Mouse (Mus musculus): ENCODE results near the gene Mgat1. TPM values are rescaled to one million over a fixed set of nuclear protein-coding genes. Genes with fewer than 3 reads are reported as not detected.
"Not testable (repeated sequence)": the region's sequence is repeated elsewhere in the genome, so short reads cannot be mapped to it uniquely, and the experiment has no call there.

Mgat1 gene
- polyA plus RNA-seq, 2 experiments: 64.7 to 83.7 TPM

DNA sequence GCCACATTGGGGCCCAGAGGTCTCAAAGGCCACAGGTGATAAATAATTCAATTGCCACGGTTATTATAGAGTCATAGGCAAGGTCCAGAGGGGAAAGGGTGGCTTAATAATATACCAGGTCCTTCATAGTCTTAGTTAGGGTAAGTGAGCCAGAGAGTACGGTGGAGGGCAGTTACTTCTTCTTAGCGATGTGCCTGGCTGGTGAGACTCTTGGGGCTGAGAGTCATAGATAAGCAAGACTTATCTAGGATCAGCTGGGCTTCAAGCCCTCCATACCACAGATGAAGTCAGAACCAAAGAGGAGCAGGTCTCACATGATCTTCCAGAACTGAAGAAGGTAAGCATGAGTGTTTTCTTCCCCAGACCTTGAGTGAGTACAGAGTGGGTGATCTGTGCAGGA lies 34.2 kb downstream of the Mgat1 start, which contains the start of gene Olfr1393:
Gene Olfr1393, plus strand, starts transcription at position 83 of the 400 bp plus-strand sequence.
- H3K9ac ChIP-seq (ENCODE audit: low read depth, low read length, severe bottlenecking): no peak within 1 kb of the TSS
- WGBS: 84% methylated on average over 3 of the region's 3 CpGs

GRCm38 (mm10) chr11:49284982-49285381 lies 41.0 kb downstream of the Mgat1 start, which contains the start of gene Olfr1392:
Olfr1392 (plus strand) TSS chr11:49285282.
- not testable (repeated sequence) for H3K36me3 ChIP-seq (ENCODE audit: control insufficient read depth, insufficient read depth, low read length); H3K4me3 ChIP-seq (replicated peaks; ENCODE audit: low read length); H3K4me2 ChIP-seq (replicated peaks; ENCODE audit: low read depth, low read length, severe bottlenecking); ATAC-seq (ENCODE audit: low FRiP score, low read depth); H3K4me1 ChIP-seq (ENCODE audit: control insufficient read depth, insufficient read depth, low read length); H3K9ac ChIP-seq (ENCODE audit: low read depth, low read length, severe bottlenecking); H3K27ac ChIP-seq (replicated peaks; ENCODE audit: low read depth, low read length); H3K9me3 ChIP-seq (ENCODE audit: control insufficient read depth, low read length); DNase-seq (ENCODE audit: low spot score); H3K27me3 ChIP-seq (ENCODE audit: control insufficient read depth, insufficient read depth, low read length)
- 53% methylated on average over 1 of the region's 1 CpGs for WGBS

More for the DNA sequence above, 34.2 kb downstream of the Mgat1 start, which contains the start of gene Olfr1393:
- Histone ChIP-seq H3K9me3 (ENCODE audit: control insufficient read depth, low read length) (no peaks in the 10 kb centered on the region), H3K4me3 (replicated peaks; ENCODE audit: low read length) (no peak within 1 kb of the TSS), H3K4me2 (replicated peaks; ENCODE audit: low read depth, low read length, severe bottlenecking) (no peak within 1 kb of the TSS), H3K27ac (replicated peaks; ENCODE audit: low read depth, low read length) (no peak within 1 kb of the TSS), H3K27me3 (ENCODE audit: control insufficient read depth, insufficient read depth, low read length) (no peaks in the 10 kb centered on the region), H3K4me1 (ENCODE audit: control insufficient read depth, insufficient read depth, low read length) (no peaks in the 10 kb centered on the region), H3K36me3 (ENCODE audit: control insufficient read depth, insufficient read depth, low read length) (no peaks in the 10 kb centered on the region)
- no peak for TF ChIP-seq POLR2A (IDR thresholded peaks at IDR 0.05; ENCODE audit: borderline replicate concordance, extremely low read depth, insufficient read depth, insufficient read length)
- ATAC-seq (ENCODE audit: low FRiP score, low read depth) (no peak), DNase-seq (ENCODE audit: low spot score) (no peak)

DNA sequence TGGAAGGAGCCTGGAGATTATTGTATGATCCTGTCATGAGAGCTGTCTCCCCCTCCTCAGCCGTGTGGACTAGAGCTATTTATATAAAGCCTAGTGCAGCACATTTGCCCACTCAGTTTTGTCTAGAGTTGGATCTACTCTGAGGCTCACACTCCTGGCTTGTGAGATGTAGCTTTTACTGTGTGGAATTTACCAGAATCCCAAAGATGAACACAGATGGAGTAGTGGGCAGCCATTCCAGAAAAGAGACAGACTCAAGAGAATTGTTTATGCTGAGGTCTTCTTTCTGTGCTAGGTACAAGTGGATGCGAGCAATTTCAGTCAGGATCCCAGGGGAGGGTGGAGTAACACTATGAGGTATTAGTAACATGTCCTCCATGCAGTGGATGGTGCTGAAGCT lies 43.3 kb downstream of the Mgat1 start:
- DNase-seq (ENCODE audit: low spot score): no peak
- Histone ChIP-seq H3K4me2 (replicated peaks; ENCODE audit: low read depth, low read length, severe bottlenecking) (no peak overlapping the region), H3K27ac (replicated peaks; ENCODE audit: low read depth, low read length) (no peak overlapping the region), H3K9ac (ENCODE audit: low read depth, low read length, severe bottlenecking) (no peak overlapping the region), H3K4me1 (ENCODE audit: control insufficient read depth, insufficient read depth, low read length) (no peaks in the 10 kb centered on the region), H3K4me3 (replicated peaks; ENCODE audit: low read length) (no peak overlapping the region), H3K27me3 (ENCODE audit: control insufficient read depth, insufficient read depth, low read length) (no peaks in the 10 kb centered on the region), H3K9me3 (ENCODE audit: control insufficient read depth, low read length) (no peaks in the 10 kb centered on the region), H3K36me3 (ENCODE audit: control insufficient read depth, insufficient read depth, low read length) (no peaks in the 10 kb centered on the region)
- 74% methylated on average over 2 of the region's 2 CpGs for WGBS
- no peak for ATAC-seq (ENCODE audit: low FRiP score, low read depth)
- TF ChIP-seq POLR2A (IDR thresholded peaks at IDR 0.05; ENCODE audit: borderline replicate concordance, extremely low read depth, insufficient read depth, insufficient read length): no peak

GRCm38 (mm10) chr11:49292777-49293176 lies 48.8 kb downstream of the Mgat1 start:
- 79% methylated on average over 3 of the region's 3 CpGs for WGBS
- no peaks in the 10 kb centered on the region for H3K9me3 ChIP-seq (ENCODE audit: control insufficient read depth, low read length)

GRCm38 (mm10) chr11:49304441-49304840 lies 60.5 kb downstream of the Mgat1 start, which contains the start of gene Olfr10:
Olfr10 (plus strand) TSS chr11:49304741.
- no peak within 1 kb of the TSS for H3K4me2 ChIP-seq (replicated peaks; ENCODE audit: low read depth, low read length, severe bottlenecking)
- no peaks in the 10 kb centered on the region for H3K9me3 ChIP-seq (ENCODE audit: control insufficient read depth, low read length)
- no peaks in the 10 kb centered on the region for H3K27me3 ChIP-seq (ENCODE audit: control insufficient read depth, insufficient read depth, low read length)
- no peaks in the 10 kb centered on the region for H3K4me1 ChIP-seq (ENCODE audit: control insufficient read depth, insufficient read depth, low read length)
- no peak within 1 kb of the TSS for H3K4me3 ChIP-seq (replicated peaks; ENCODE audit: low read length)
- ATAC-seq (ENCODE audit: low FRiP score, low read depth) (no peak), DNase-seq (ENCODE audit: low spot score) (no peak)
- H3K9ac ChIP-seq (ENCODE audit: low read depth, low read length, severe bottlenecking): no peak within 1 kb of the TSS
- TF ChIP-seq POLR2A (IDR thresholded peaks at IDR 0.05; ENCODE audit: borderline replicate concordance, extremely low read depth, insufficient read depth, insufficient read length): no peak
- no peak within 1 kb of the TSS for H3K27ac ChIP-seq (replicated peaks; ENCODE audit: low read depth, low read length)
- no peaks in the 10 kb centered on the region for H3K36me3 ChIP-seq (ENCODE audit: control insufficient read depth, insufficient read depth, low read length)

More at GRCm38 (mm10) chr11:49292777-49293176, 48.8 kb downstream of the Mgat1 start:
- Histone ChIP-seq H3K36me3 (ENCODE audit: control insufficient read depth, insufficient read depth, low read length) (no peaks in the 10 kb centered on the region), H3K4me2 (replicated peaks; ENCODE audit: low read depth, low read length, severe bottlenecking) (no peak overlapping the region), H3K9ac (ENCODE audit: low read depth, low read length, severe bottlenecking) (no peak overlapping the region), H3K27me3 (ENCODE audit: control insufficient read depth, insufficient read depth, low read length) (no peaks in the 10 kb centered on the region), H3K4me3 (replicated peaks; ENCODE audit: low read length) (no peak overlapping the region), H3K4me1 (ENCODE audit: control insufficient read depth, insufficient read depth, low read length) (no peaks in the 10 kb centered on the region), H3K27ac (replicated peaks; ENCODE audit: low read depth, low read length) (no peak overlapping the region)
- ATAC-seq (ENCODE audit: low FRiP score, low read depth) (no peak), DNase-seq (ENCODE audit: low spot score) (no peak)
- no peak for TF ChIP-seq POLR2A (IDR thresholded peaks at IDR 0.05; ENCODE audit: borderline replicate concordance, extremely low read depth, insufficient read depth, insufficient read length)

- not testable (repeated sequence) for ATAC-seq (ENCODE audit: low FRiP score, low read depth); H3K9me3 ChIP-seq (ENCODE audit: control insufficient read depth, low read length); H3K27me3 ChIP-seq (ENCODE audit: control insufficient read depth, insufficient read depth, low read length); DNase-seq (ENCODE audit: low spot score); H3K27ac ChIP-seq (replicated peaks; ENCODE audit: low read depth, low read length); H3K4me2 ChIP-seq (replicated peaks; ENCODE audit: low read depth, low read length, severe bottlenecking); H3K4me1 ChIP-seq (ENCODE audit: control insufficient read depth, insufficient read depth, low read length); H3K9ac ChIP-seq (ENCODE audit: low read depth, low read length, severe bottlenecking); H3K4me3 ChIP-seq (replicated peaks; ENCODE audit: low read length); H3K36me3 ChIP-seq (ENCODE audit: control insufficient read depth, insufficient read depth, low read length)
- WGBS: 85% methylated on average over 5 of the region's 5 CpGs
Measured at GRCm38 (mm10) chr11:49308547-49308946, 64.6 kb downstream of the Mgat1 start.

Other genes starting within 250 kb of the Mgat1 start
- 0.24 and 0.50 TPM in 2 replicates for gene 9930111J21Rik2, start 192.9 kb upstream of the Mgat1 start, polyA plus RNA-seq (2012; rRNA removed)
- gene 9930111J21Rik2, start 192.9 kb upstream of the Mgat1 start, polyA plus RNA-seq (2014; fragmentation: Nextera tagmentation; extraction: Ambion mirVana): 0.12 and 0.64 TPM in 2 replicates
- 0.09 and 0.12 TPM in 2 replicates for gene Tgtp2, start 180.0 kb upstream of the Mgat1 start, polyA plus RNA-seq (2012; rRNA removed)
- 0.18 and 0.33 TPM in 2 replicates for gene Tgtp2, start 180.0 kb upstream of the Mgat1 start, polyA plus RNA-seq (2014; fragmentation: Nextera tagmentation; extraction: Ambion mirVana)
- gene Ifi47, start 167.6 kb upstream of the Mgat1 start, polyA plus RNA-seq (2012; rRNA removed): 0.83 and 1.0 TPM in 2 replicates
- gene Ifi47, start 167.6 kb upstream of the Mgat1 start, polyA plus RNA-seq (2014; fragmentation: Nextera tagmentation; extraction: Ambion mirVana): 0.72 and 1.2 TPM in 2 replicates
- 0.10 and 0.14 TPM in 2 replicates for gene Olfr1396, start 129.3 kb upstream of the Mgat1 start, polyA plus RNA-seq (2012; rRNA removed)
- 0.11 TPM in 1 of 2 replicates, not detected in the other for gene Olfr1396, start 129.3 kb upstream of the Mgat1 start, polyA plus RNA-seq (2014; fragmentation: Nextera tagmentation; extraction: Ambion mirVana)
- gene Olfr1395, start 101.9 kb upstream of the Mgat1 start, polyA plus RNA-seq (2012; rRNA removed): not detected in 2 replicates
- gene Olfr1395, start 101.9 kb upstream of the Mgat1 start, polyA plus RNA-seq (2014; fragmentation: Nextera tagmentation; extraction: Ambion mirVana): not detected in 2 replicates
- gene Olfr1394, start 89.8 kb upstream of the Mgat1 start, polyA plus RNA-seq (2012; rRNA removed): not detected in 2 replicates
- gene Olfr1394, start 89.8 kb upstream of the Mgat1 start, polyA plus RNA-seq (2014; fragmentation: Nextera tagmentation; extraction: Ambion mirVana): not detected in 2 replicates
- 2.0 and 2.2 TPM in 2 replicates for gene Btnl9, start 57.0 kb upstream of the Mgat1 start, polyA plus RNA-seq (2012; rRNA removed)
- 0.58 and 1.7 TPM in 2 replicates for gene Btnl9, start 57.0 kb upstream of the Mgat1 start, polyA plus RNA-seq (2014; fragmentation: Nextera tagmentation; extraction: Ambion mirVana)
- gene Zfp62, start 40.9 kb upstream of the Mgat1 start, polyA plus RNA-seq (2012; rRNA removed): 14.9 and 22.1 TPM in 2 replicates
- 38.0 and 43.1 TPM in 2 replicates for gene Zfp62, start 40.9 kb upstream of the Mgat1 start, polyA plus RNA-seq (2014; fragmentation: Nextera tagmentation; extraction: Ambion mirVana)
- gene Olfr1393, start 34.1 kb downstream of the Mgat1 start, polyA plus RNA-seq (2012; rRNA removed): 0.09 and 0.26 TPM in 2 replicates
- gene Olfr1393, start 34.1 kb downstream of the Mgat1 start, polyA plus RNA-seq (2014; fragmentation: Nextera tagmentation; extraction: Ambion mirVana): not detected in 2 replicates
- 0.15 and 0.18 TPM in 2 replicates for gene Olfr1392, start 41.1 kb downstream of the Mgat1 start, polyA plus RNA-seq (2012; rRNA removed)
- gene Olfr1392, start 41.1 kb downstream of the Mgat1 start, polyA plus RNA-seq (2014; fragmentation: Nextera tagmentation; extraction: Ambion mirVana): 0.06 TPM in 1 of 2 replicates, not detected in the other
- not detected in 2 replicates for gene Olfr10, start 60.5 kb downstream of the Mgat1 start, polyA plus RNA-seq (2012; rRNA removed)
- not detected in 2 replicates for gene Olfr10, start 60.5 kb downstream of the Mgat1 start, polyA plus RNA-seq (2014; fragmentation: Nextera tagmentation; extraction: Ambion mirVana)
- gene Olfr1391, start 78.6 kb downstream of the Mgat1 start, polyA plus RNA-seq (2012; rRNA removed): not detected in 2 replicates
- not detected in 2 replicates for gene Olfr1391, start 78.6 kb downstream of the Mgat1 start, polyA plus RNA-seq (2014; fragmentation: Nextera tagmentation; extraction: Ambion mirVana)
- gene Olfr1390, start 91.0 kb downstream of the Mgat1 start, polyA plus RNA-seq (2012; rRNA removed): not detected in 2 replicates
- gene Olfr1390, start 91.0 kb downstream of the Mgat1 start, polyA plus RNA-seq (2014; fragmentation: Nextera tagmentation; extraction: Ambion mirVana): not detected in 2 replicates
- gene Olfr1389, start 178.9 kb downstream of the Mgat1 start, polyA plus RNA-seq (2012; rRNA removed): not detected in 2 replicates
- gene Olfr1389, start 178.9 kb downstream of the Mgat1 start, polyA plus RNA-seq (2014; fragmentation: Nextera tagmentation; extraction: Ambion mirVana): not detected in 2 replicates
- gene Olfr1388, start 192.4 kb downstream of the Mgat1 start, polyA plus RNA-seq (2012; rRNA removed): 0.11 and 0.19 TPM in 2 replicates
- gene Olfr1388, start 192.4 kb downstream of the Mgat1 start, polyA plus RNA-seq (2014; fragmentation: Nextera tagmentation; extraction: Ambion mirVana): 0.06 and 0.15 TPM in 2 replicates
- not detected in 2 replicates for gene Olfr1387, start 211.2 kb downstream of the Mgat1 start, polyA plus RNA-seq (2012; rRNA removed)
- gene Olfr1387, start 211.2 kb downstream of the Mgat1 start, polyA plus RNA-seq (2014; fragmentation: Nextera tagmentation; extraction: Ambion mirVana): not detected in 2 replicates
- gene Olfr1386, start 220.9 kb downstream of the Mgat1 start, polyA plus RNA-seq (2012; rRNA removed): not detected in 2 replicates
- gene Olfr1386, start 220.9 kb downstream of the Mgat1 start, polyA plus RNA-seq (2014; fragmentation: Nextera tagmentation; extraction: Ambion mirVana): not detected in 2 replicates
- not detected in 2 replicates for gene Olfr1385, start 244.9 kb downstream of the Mgat1 start, polyA plus RNA-seq (2012; rRNA removed)
- gene Olfr1385, start 244.9 kb downstream of the Mgat1 start, polyA plus RNA-seq (2014; fragmentation: Nextera tagmentation; extraction: Ambion mirVana): not detected in 2 replicates